10 mouse cellular contexts compared by ENCODE assay signal in the genomic region with DNA sequence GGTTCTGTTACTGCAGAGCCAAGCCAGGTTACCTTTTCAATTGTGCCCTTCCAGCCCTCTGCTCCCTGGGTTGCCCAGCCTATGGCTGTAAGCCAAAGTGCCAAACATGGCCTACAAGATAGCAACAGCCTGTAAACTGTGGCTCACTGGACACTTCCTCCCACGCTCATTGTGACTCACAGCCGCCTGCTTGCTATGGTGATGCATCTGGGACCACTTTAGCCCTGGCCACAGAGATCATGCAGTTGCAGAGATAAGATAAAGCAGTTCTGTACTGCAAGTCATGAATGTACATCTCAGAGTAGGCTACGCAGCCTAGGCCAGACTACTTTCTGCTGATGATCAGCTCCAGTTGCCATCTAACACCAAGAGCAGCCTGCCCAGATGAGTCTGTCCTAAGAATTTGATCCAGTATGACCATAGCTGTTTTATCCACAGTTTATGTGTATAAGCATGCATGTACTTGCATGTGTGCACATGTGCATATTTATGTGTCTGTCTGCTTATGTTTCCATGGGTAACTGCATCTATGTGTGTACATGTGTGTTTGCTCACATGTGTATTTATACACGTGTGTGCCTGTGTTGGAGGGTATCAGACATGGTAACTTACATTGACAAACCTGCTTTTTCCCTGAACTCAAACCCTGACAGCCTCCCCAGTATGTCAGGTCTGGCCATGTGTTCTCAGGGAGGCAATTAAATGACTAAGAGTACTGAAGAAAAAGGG.
DNase-seq lines count a peak whose midpoint lies in the region; ATAC-seq and TF ChIP-seq lines count a peak whose summit lies in the region.
"Had no signal": no experiment of that assay in that cellular context is flagged by ENCODE, and none has a peak within 500 bp of the region (broad histone marks: within the 10 kb centered on the region; RNA-seq: fewer than 3 reads in every experiment).

No protein-coding gene starts in this region.

- H3K27ac ChIP-seq in heart, embryonic 15.5 days = peak overlapping the region; percentile 13; the same call in 1 of the 2 replicates
- no peak overlapping the region for H3K27ac ChIP-seq in heart, postnatal 0 days (ENCODE audit: low read depth)
- H3K27ac ChIP-seq in forebrain, embryonic 13.5 days = no peak overlapping the region
- H3K27ac ChIP-seq: limb, embryonic 12.5 days had no signal

- no peak overlapping the region for H3K4me3 ChIP-seq in heart, embryonic 15.5 days
- H3K4me3 ChIP-seq in heart, postnatal 0 days (ENCODE audit: low read depth, low read length) = no peak overlapping the region
- no peak overlapping the region for H3K4me3 ChIP-seq in forebrain, embryonic 13.5 days
- H3K4me3 ChIP-seq: limb, embryonic 12.5 days had no signal

- no peak for TF ChIP-seq CTCF in heart, postnatal 0 days (IDR thresholded peaks at IDR 0.05; ENCODE audit: low read depth)

- no peak overlapping the region for H3K9ac ChIP-seq in heart, embryonic 15.5 days
- H3K9ac ChIP-seq in heart, postnatal 0 days (replicated peaks; ENCODE audit: low read depth, low read length) = no peak overlapping the region
- H3K9ac ChIP-seq in forebrain, embryonic 13.5 days = no peak overlapping the region
- H3K9ac ChIP-seq: limb, embryonic 12.5 days had no signal

- WGBS in heart, embryonic 15.5 days = 59% methylated on average over 4 of the region's 4 CpGs
- WGBS in heart, postnatal 0 days = 50% methylated on average over 4 of the region's 4 CpGs
- 93% methylated on average over 4 of the region's 4 CpGs for WGBS in forebrain, embryonic 13.5 days

- peaks cover 37% of the 10 kb centered on the region for H3K4me1 ChIP-seq in heart, embryonic 15.5 days (replicated peaks)
- H3K4me1 ChIP-seq in heart, postnatal 0 days (ENCODE audit: control insufficient read depth, insufficient read depth) = peaks cover 13% of the 10 kb centered on the region
- H3K4me1 ChIP-seq in forebrain, embryonic 13.5 days = no peaks in the 10 kb centered on the region

- no peaks in the 10 kb centered on the region for H3K36me3 ChIP-seq in heart, embryonic 15.5 days
- no peaks in the 10 kb centered on the region for H3K36me3 ChIP-seq in heart, postnatal 0 days (replicated peaks; ENCODE audit: control insufficient read depth, insufficient read depth, low read length)
- H3K36me3 ChIP-seq in forebrain, embryonic 13.5 days (ENCODE audit: poor library complexity, severe bottlenecking) = no peaks in the 10 kb centered on the region
- H3K36me3 ChIP-seq: limb, embryonic 12.5 days had no signal

- no peak for TF ChIP-seq EP300 in heart, postnatal 0 days (IDR thresholded peaks at IDR 0.05; ENCODE audit: low read depth)

- H3K4me2 ChIP-seq in heart, embryonic 15.5 days = no peak overlapping the region
- H3K4me2 ChIP-seq in heart, postnatal 0 days (ENCODE audit: low read depth, low read length) = no peak overlapping the region
- H3K4me2 ChIP-seq in forebrain, embryonic 13.5 days = no peak overlapping the region
- H3K4me2 ChIP-seq: limb, embryonic 12.5 days had no signal

- no peak; the same call in 1 of the 2 replicates for ATAC-seq in heart, embryonic 15.5 days (replicated peaks; ENCODE audit: insufficient number of reproducible peaks, insufficient read depth, low FRiP score, low read depth)
- peak; percentile 42 for ATAC-seq in heart, postnatal 0 days (ENCODE audit: insufficient read depth, low read depth)
- ATAC-seq in activated CD4-positive, CD25-positive, alpha-beta regulatory T cell, adult 4 months = no peak
- ATAC-seq in forebrain, embryonic 13.5 days = no peak

- H3K9me3 ChIP-seq in heart, embryonic 15.5 days (replicated peaks) = no peaks in the 10 kb centered on the region
- H3K9me3 ChIP-seq in heart, postnatal 0 days (replicated peaks; ENCODE audit: control insufficient read depth, low read length) = no peaks in the 10 kb centered on the region
- H3K9me3 ChIP-seq in forebrain, embryonic 13.5 days (replicated peaks) = no peaks in the 10 kb centered on the region
- H3K9me3 ChIP-seq: limb, embryonic 12.5 days had no signal

- intact Hi-C loops in heart, postnatal 14 days (cut with DNase I) = loop anchor here (5.0 to 10.0 kb wide), 3 partner anchors 293 to 1236 kb away; no protein-coding TSS in a partner anchor
- intact Hi-C loops in left cerebral cortex, postnatal 4 days (cut with DNase I) = loop anchor here (10.0 kb wide), 1 partner anchor 1236 kb away; no protein-coding TSS in a partner anchor

- H3K27me3 ChIP-seq in heart, embryonic 15.5 days = no peaks in the 10 kb centered on the region
- no peaks in the 10 kb centered on the region for H3K27me3 ChIP-seq in heart, postnatal 0 days (ENCODE audit: control insufficient read depth, insufficient read depth, low read length)
- no peaks in the 10 kb centered on the region for H3K27me3 ChIP-seq in forebrain, embryonic 13.5 days
- H3K27me3 ChIP-seq: limb, embryonic 12.5 days had no signal

- no peak for DNase-seq in heart, postnatal 14 days
- peak; percentile 78 for DNase-seq in adrenal gland, adult 2 months
- no peak for DNase-seq in heart, postnatal 0 days (ENCODE audit: low spot score)
- peak; percentile 31 to 35 for DNase-seq in monocyte, adult 2 months (ENCODE audit: low read depth in 1 of 2, low spot score in 2 of 2)
- no peak for DNase-seq in left cerebral cortex, postnatal 4 days
- DNase-seq: cerebellum, postnatal 14 days had no signal

Comparison
In these comparisons a context has a peak if more than half of its experiments do, and no peak if none do; other contexts are left out.
1. DNase-seq: peak in adrenal gland, adult 2 months (single experiment) and monocyte, adult 2 months (2 of 2); none in heart, postnatal 14 days (0 of 2), heart, postnatal 0 days (single experiment) and left cerebral cortex, postnatal 4 days (single experiment).